Mouse (Mus musculus) C2C12 (cell line): ENCODE measurements around the gene Mlh1.

Source experiments
- CTCF ChIP-seq: IDR thresholded peaks from one replicate; pipeline ENCODE4 v1.5.1; 2011; ENCODE audit not compliant: control insufficient read depth, insufficient read depth, insufficient read length
- USF1 ChIP-seq: IDR thresholded peaks from one replicate; pipeline ENCODE4 v1.6.1; 2011; ENCODE audit warnings: low read depth, mild to moderate bottlenecking, control low read depth, moderate library complexity

GRCm38 (mm10) chr9:111178971-111179370, 92.6 kb downstream of the Mlh1 start:
- TF ChIP-seq CTCF, result no peak
- TF ChIP-seq USF1, result no peak
